Mouse (Mus musculus) naive thymus-derived CD4-positive, alpha-beta T cell, adult 2 months (primary cell): ENCODE measurements around the gene C2cd4d.

ENCODE experiments used
- DNase-seq: peaks from one replicate; pipeline ENCODE4 v3.0.0-alpha.2; 2011; ENCODE audit warnings: low read depth

C2cd4d gene

GRCm38 (mm10) chr3:94377028-94377923, 15.0 kb downstream of the C2cd4d start:
- DNase-seq: no peak

- DNase-seq: no peak
Measured at GRCm38 (mm10) chr3:94379831-94380510, 17.7 kb downstream of the C2cd4d start.

- no peak for DNase-seq
Measured at GRCm38 (mm10) chr3:94382308-94382707, 20.1 kb downstream of the C2cd4d start.

- DNase-seq: no peak
Measured at GRCm38 (mm10) chr3:94383476-94383875, 21.2 kb downstream of the C2cd4d start.

GRCm38 (mm10) chr3:94386671-94387070, 24.4 kb downstream of the C2cd4d start:
- DNase-seq: no peak

- no peak for DNase-seq
Measured at GRCm38 (mm10) chr3:94387391-94387790, 25.2 kb downstream of the C2cd4d start.

GRCm38 (mm10) chr3:94388047-94388446, 25.8 kb downstream of the C2cd4d start:
- peak; percentile 35 for DNase-seq

- no peak for DNase-seq
Measured at GRCm38 (mm10) chr3:94389420-94389819, 27.2 kb downstream of the C2cd4d start.

- DNase-seq: no peak
Measured at GRCm38 (mm10) chr3:94391001-94391400, 28.8 kb downstream of the C2cd4d start.

GRCm38 (mm10) chr3:94392128-94392527, 29.9 kb downstream of the C2cd4d start:
- DNase-seq: no peak

GRCm38 (mm10) chr3:94393049-94393448, 30.8 kb downstream of the C2cd4d start:
- no peak for DNase-seq

GRCm38 (mm10) chr3:94396336-94396735, 34.1 kb downstream of the C2cd4d start:
- no peak for DNase-seq

- DNase-seq: no peak
Measured at GRCm38 (mm10) chr3:94396851-94397250, 34.6 kb downstream of the C2cd4d start.

- DNase-seq: no peak
Measured at GRCm38 (mm10) chr3:94398217-94398616, 36.0 kb downstream of the C2cd4d start, which contains the start of gene Lingo4. Gene Lingo4 (plus strand): TSS chr3:94398517.

- DNase-seq: no peak
Measured at GRCm38 (mm10) chr3:94398943-94399481, 36.8 kb downstream of the C2cd4d start.

- no peak for DNase-seq
Measured at GRCm38 (mm10) chr3:94399663-94400310, 37.5 kb downstream of the C2cd4d start.

- DNase-seq: no peak
Measured at GRCm38 (mm10) chr3:94402451-94402850, 40.2 kb downstream of the C2cd4d start.

- DNase-seq: no peak
Measured at GRCm38 (mm10) chr3:94404366-94405054, 42.3 kb downstream of the C2cd4d start.

GRCm38 (mm10) chr3:94405561-94405960, 43.3 kb downstream of the C2cd4d start:
- no peak for DNase-seq

- no peak for DNase-seq
Measured at GRCm38 (mm10) chr3:94412530-94412929, 50.3 kb downstream of the C2cd4d start.

GRCm38 (mm10) chr3:94413031-94413679, 50.9 kb downstream of the C2cd4d start, which contains the start of gene Tdrkh:
Gene Tdrkh (plus strand): TSS chr3:94413273.
- DNase-seq: peak; percentile 97
